Mouse (Mus musculus) liver, embryonic 14.5 days (tissue): ENCODE results near the gene Gm45623.

ENCODE experiments used
- CTCF ChIP-seq: IDR thresholded peaks from 2 replicates; pipeline ENCODE4 v1.5.1; 2016; ENCODE audit warnings: antibody characterized with exemption, low read depth, control low read depth
- EP300 ChIP-seq: IDR thresholded peaks from 2 replicates; pipeline ENCODE4 v1.6.1; 2016; ENCODE audit warnings: antibody characterized with exemption, low read depth

DNA sequence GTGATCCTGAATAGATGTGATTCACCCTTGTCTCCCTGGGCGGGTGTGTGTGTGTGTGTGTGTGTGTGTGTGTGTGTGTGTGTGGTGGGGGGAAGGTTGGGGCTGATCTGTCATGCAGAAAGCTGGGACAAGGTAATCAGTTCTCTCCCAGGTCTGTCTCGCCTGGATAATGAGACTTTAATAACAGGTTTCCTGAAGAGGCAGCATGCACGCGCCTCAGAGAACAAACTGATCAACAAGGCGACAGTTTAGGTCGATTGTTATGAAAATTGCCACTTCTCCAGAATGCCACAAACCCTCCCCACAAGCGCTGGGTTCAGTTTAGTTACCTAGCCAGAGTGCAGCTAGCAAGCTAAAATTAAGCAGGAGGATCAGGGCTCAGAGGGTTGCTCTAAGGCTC is 40.8 kb upstream of the Gm45623 start:
- TF ChIP-seq CTCF: no peak
- TF ChIP-seq EP300: no peak
